Mouse (Mus musculus) cerebral cortex, adult 2 months (tissue): ENCODE measurements around the gene Chfr.

ENCODE experiments used
- WGBS: fragments of 180-500 bp; shearing (Covaris S2); methylation state at CpG from one replicate; pipeline ENCODE4 v1.1.7; 2018; 5-methylcytosine and 5-hydroxymethylcytosine counted together

The Chfr gene

GRCm38 (mm10) chr5:110107581-110108304 is 27.9 kb upstream of the Chfr start, which contains the start of gene Gtpbp6:
TSS of gene Gtpbp6 (minus strand) at chr5:110108197.
- under 1% methylated on average over 70 of the region's 71 CpGs for WGBS

- 0% methylated on average over 7 of the region's 7 CpGs for WGBS
These were observed 27.4 kb upstream of the Chfr start for GRCm38 (mm10) chr5:110108305-110108628.

- WGBS, result under 1% methylated on average over 12 of the region's 12 CpGs
These were observed 25.6 kb upstream of the Chfr start, which contains the start of gene Zfp605 for GRCm38 (mm10) chr5:110109991-110110441. TSS of gene Zfp605 (plus strand) at chr5:110110092.

GRCm38 (mm10) chr5:110122380-110122779 is 13.3 kb upstream of the Chfr start:
- WGBS, result 91% methylated on average over 3 of the region's 3 CpGs

- WGBS, result 3% methylated on average over 18 of the region's 18 CpGs
These were observed 434 bp downstream of the Chfr start for GRCm38 (mm10) chr5:110136087-110136464.

- over 99% methylated on average over 3 of the region's 3 CpGs for WGBS
These were observed 2.2 kb downstream of the Chfr start for GRCm38 (mm10) chr5:110137816-110138215.

- 92% methylated on average over 3 of the region's 3 CpGs for WGBS
These were observed 3.7 kb downstream of the Chfr start for GRCm38 (mm10) chr5:110139325-110139724.

GRCm38 (mm10) chr5:110140424-110140823 is 4.8 kb downstream of the Chfr start:
- 92% methylated on average over 7 of the region's 7 CpGs for WGBS

- 90% methylated on average over 2 of the region's 2 CpGs for WGBS
These were observed 6.7 kb downstream of the Chfr start for GRCm38 (mm10) chr5:110142309-110142708.

- WGBS, result 81% methylated on average over 5 of the region's 5 CpGs
These were observed 7.4 kb downstream of the Chfr start for GRCm38 (mm10) chr5:110143007-110143406.

- WGBS, result 65% methylated on average over 4 of the region's 4 CpGs
These were observed 33.7 kb downstream of the Chfr start for GRCm38 (mm10) chr5:110169374-110169773.

- WGBS, result under 1% methylated on average over 41 of the region's 41 CpGs
These were observed 40.8 kb downstream of the Chfr start, which contains the start of gene Golga3 for GRCm38 (mm10) chr5:110176362-110177020. TSS of gene Golga3 (plus strand) at chr5:110176701.

GRCm38 (mm10) chr5:110177021-110177420 is 41.4 kb downstream of the Chfr start:
- 2% methylated on average over 19 of the region's 19 CpGs for WGBS

GRCm38 (mm10) chr5:110178628-110179027 is 43.0 kb downstream of the Chfr start:
- WGBS, result 87% methylated on average over 2 of the region's 2 CpGs

GRCm38 (mm10) chr5:110181716-110182115 is 46.1 kb downstream of the Chfr start:
- WGBS, result 80% methylated on average over 5 of the region's 5 CpGs

- 78% methylated on average over 10 of the region's 10 CpGs for WGBS
These were observed 67.7 kb downstream of the Chfr start for GRCm38 (mm10) chr5:110203164-110203895.

GRCm38 (mm10) chr5:110204777-110205176 is 69.1 kb downstream of the Chfr start:
- 79% methylated on average over 6 of the region's 6 CpGs for WGBS

GRCm38 (mm10) chr5:110211312-110211711 is 75.7 kb downstream of the Chfr start:
- 92% methylated on average over 2 of the region's 2 CpGs for WGBS

GRCm38 (mm10) chr5:110216780-110217179 is 81.1 kb downstream of the Chfr start:
- 94% methylated on average over 3 of the region's 3 CpGs for WGBS

- 88% methylated on average over 4 of the region's 4 CpGs for WGBS
These were observed 84.7 kb downstream of the Chfr start for GRCm38 (mm10) chr5:110220331-110220730.
